Mouse (Mus musculus) hindbrain, embryonic 14.5 days (tissue): ENCODE data around the gene Ier5. TPM values are rescaled to one million over a fixed set of nuclear protein-coding genes. Genes with fewer than 3 reads are reported as not detected.

ENCODE experiments used
- ATAC-seq: fragments of 200-750 bp; cut with Nextera tagmentation; 2 replicates; pipeline ENCODE4 v1.8.0; 2017; ENCODE audit warnings: moderate number of reproducible peaks, mild to moderate bottlenecking, moderate TSS enrichment, moderate library complexity; ENCODE audit not compliant: low FRiP score
- DNase-seq: peaks from one replicate; pipeline ENCODE4 v3.0.0-alpha.2; 2015; ENCODE audit warnings: low spot score
- H3K27ac ChIP-seq: fragments of 300-500 bp; sonication (generic); 2 replicates; pipeline ENCODE4 v1.5.1; 2014; ENCODE audit warnings: mild to moderate bottlenecking, moderate library complexity
- H3K27me3 ChIP-seq: fragments of 300-500 bp; sonication (generic); 2 replicates; pipeline ENCODE4 v1.6.1; 2014; ENCODE audit warnings: mild to moderate bottlenecking, low read length, mixed read lengths; ENCODE audit not compliant: control insufficient read depth, insufficient read depth
- H3K36me3 ChIP-seq: fragments of 300-500 bp; sonication (generic); replicated peaks from 2 replicates; pipeline ENCODE4 v1.6.1; 2014; ENCODE audit not compliant: control insufficient read depth, insufficient read depth
- H3K4me1 ChIP-seq: fragments of 300-500 bp; sonication (generic); replicated peaks from 2 replicates; pipeline ENCODE4 v1.6.1; 2014; ENCODE audit warnings: antibody characterized with exemption, low read length, mixed read lengths; ENCODE audit not compliant: control insufficient read depth, insufficient read depth
- H3K4me2 ChIP-seq: fragments of 300-500 bp; sonication (generic); replicated peaks from 2 replicates; pipeline ENCODE4 v1.6.1; 2014; ENCODE audit warnings: mild to moderate bottlenecking, moderate library complexity
- H3K4me3 ChIP-seq: fragments of 300-500 bp; sonication (generic); replicated peaks from 2 replicates; pipeline ENCODE4 v1.5.1; 2014; ENCODE audit warnings: mild to moderate bottlenecking, low read length
- H3K9ac ChIP-seq: fragments of 300-500 bp; sonication (generic); 2 replicates; pipeline ENCODE4 v1.6.1; 2014
- H3K9me3 ChIP-seq: fragments of 300-500 bp; sonication (generic); 2 replicates; pipeline ENCODE4 v1.6.1; 2016; ENCODE audit warnings: low read length; ENCODE audit not compliant: control insufficient read depth
- WGBS: fragments of 180-500 bp; shearing (Covaris S2); extraction: QIAGEN DNeasy Blood & Tissue Kit; methylation state at CpG from one replicate; pipeline ENCODE4 v1.1.7; 2014; 5-methylcytosine and 5-hydroxymethylcytosine counted together
- polyA plus RNA-seq: library from polyadenylated mRNA; unstranded; fragments of >200 nt; fragmentation: Nextera tagmentation; extraction: Ambion mirVana; gene quantifications from 2 replicates; pipeline ENCODE4 v1.2.1, GENCODE M21; 2014

Ier5 gene
- polyA plus RNA-seq, 1 experiment from 2014 or later: 10.5 TPM

- ATAC-seq (no peak), DNase-seq (no peak)
- Histone ChIP-seq H3K27ac (no peak overlapping the region), H3K36me3 (no peaks in the 10 kb centered on the region), H3K9ac (no peak overlapping the region), H3K4me1 (peaks cover 42% of the 10 kb centered on the region), H3K27me3 (no peaks in the 10 kb centered on the region), H3K4me2 (no peak overlapping the region), H3K4me3 (no peak overlapping the region), H3K9me3 (no peaks in the 10 kb centered on the region)
- WGBS: 29% methylated on average over 4 of the region's 4 CpGs
These were observed 6.2 kb downstream of the Ier5 start for GRCm38 (mm10) chr1:155093145-155093791.

- DNase-seq (peak; percentile 76), ATAC-seq (peak; percentile 81; the same call in 1 of the 2 replicates)
- peaks cover 38% of the 10 kb centered on the region for H3K4me1 ChIP-seq
- no peaks in the 10 kb centered on the region for H3K36me3 ChIP-seq
- WGBS: 21% methylated on average over 14 of the region's 14 CpGs
- no peak overlapping the region for H3K4me3 ChIP-seq
- H3K27me3 ChIP-seq: no peaks in the 10 kb centered on the region
- H3K27ac ChIP-seq: peak overlapping the region; percentile 45
- H3K9me3 ChIP-seq: no peaks in the 10 kb centered on the region
- no peak overlapping the region for H3K4me2 ChIP-seq
- no peak overlapping the region for H3K9ac ChIP-seq
These were observed 7.3 kb downstream of the Ier5 start for GRCm38 (mm10) chr1:155091842-155092800.

- H3K27ac ChIP-seq: no peak overlapping the region
- H3K4me3 ChIP-seq: no peak overlapping the region
- WGBS: 74% methylated on average over 7 of the region's 7 CpGs
- H3K4me1 ChIP-seq: peaks cover 36% of the 10 kb centered on the region
- DNase-seq: no peak
- no peaks in the 10 kb centered on the region for H3K36me3 ChIP-seq
- H3K9me3 ChIP-seq: no peaks in the 10 kb centered on the region
- no peak overlapping the region for H3K4me2 ChIP-seq
- ATAC-seq: no peak
- no peak overlapping the region for H3K9ac ChIP-seq
- H3K27me3 ChIP-seq: no peaks in the 10 kb centered on the region
These were observed 8.0 kb downstream of the Ier5 start for GRCm38 (mm10) chr1:155091374-155091841.

GRCm38 (mm10) chr1:155090736-155091135 is 8.7 kb downstream of the Ier5 start:
- Histone ChIP-seq H3K27ac (no peak overlapping the region), H3K36me3 (no peaks in the 10 kb centered on the region), H3K4me3 (no peak overlapping the region), H3K4me1 (peaks cover 38% of the 10 kb centered on the region), H3K9ac (no peak overlapping the region), H3K9me3 (no peaks in the 10 kb centered on the region), H3K27me3 (no peaks in the 10 kb centered on the region), H3K4me2 (no peak overlapping the region)
- 81% methylated on average over 1 of the region's 1 CpGs for WGBS
- no peak for DNase-seq
- ATAC-seq: no peak

GRCm38 (mm10) chr1:155090327-155090726 is 9.1 kb downstream of the Ier5 start:
- Histone ChIP-seq H3K9ac (no peak overlapping the region), H3K4me1 (peaks cover 40% of the 10 kb centered on the region), H3K4me2 (no peak overlapping the region), H3K9me3 (no peaks in the 10 kb centered on the region), H3K36me3 (no peaks in the 10 kb centered on the region), H3K27me3 (no peaks in the 10 kb centered on the region), H3K27ac (no peak overlapping the region), H3K4me3 (no peak overlapping the region)
- no peak for DNase-seq
- ATAC-seq: no peak
- WGBS: 94% methylated on average over 7 of the region's 7 CpGs

- Histone ChIP-seq H3K4me3 (no peak overlapping the region), H3K36me3 (no peaks in the 10 kb centered on the region), H3K4me2 (no peak overlapping the region), H3K27me3 (no peaks in the 10 kb centered on the region), H3K4me1 (peaks cover 53% of the 10 kb centered on the region), H3K9me3 (no peaks in the 10 kb centered on the region), H3K27ac (no peak overlapping the region), H3K9ac (no peak overlapping the region)
- ATAC-seq: no peak
- WGBS: 75% methylated on average over 16 of the region's 16 CpGs
- no peak for DNase-seq
These were observed 10.4 kb downstream of the Ier5 start for GRCm38 (mm10) chr1:155088847-155089603.

GRCm38 (mm10) chr1:155088046-155088445 is 11.4 kb downstream of the Ier5 start:
- Histone ChIP-seq H3K4me2 (no peak overlapping the region), H3K27ac (no peak overlapping the region), H3K4me3 (no peak overlapping the region), H3K4me1 (peaks cover 54% of the 10 kb centered on the region), H3K36me3 (no peaks in the 10 kb centered on the region), H3K9me3 (no peaks in the 10 kb centered on the region), H3K27me3 (no peaks in the 10 kb centered on the region), H3K9ac (no peak overlapping the region)
- no peak for ATAC-seq
- WGBS: 93% methylated on average over 4 of the region's 4 CpGs
- DNase-seq: no peak

- ATAC-seq (no peak), DNase-seq (no peak)
- Histone ChIP-seq H3K27me3 (no peaks in the 10 kb centered on the region), H3K4me2 (no peak overlapping the region), H3K4me1 (peaks cover 55% of the 10 kb centered on the region), H3K4me3 (no peak overlapping the region), H3K27ac (peak overlapping the region; percentile 66), H3K9me3 (no peaks in the 10 kb centered on the region), H3K36me3 (no peaks in the 10 kb centered on the region), H3K9ac (no peak overlapping the region)
- WGBS: 7% methylated on average over 4 of the region's 4 CpGs
These were observed 12.5 kb downstream of the Ier5 start for GRCm38 (mm10) chr1:155086893-155087292.

GRCm38 (mm10) chr1:155086416-155086815 is 13.0 kb downstream of the Ier5 start:
- Histone ChIP-seq H3K36me3 (no peaks in the 10 kb centered on the region), H3K9me3 (no peaks in the 10 kb centered on the region), H3K4me3 (no peak overlapping the region), H3K27ac (peak overlapping the region; percentile 66), H3K27me3 (no peaks in the 10 kb centered on the region), H3K4me2 (no peak overlapping the region), H3K4me1 (peaks cover 55% of the 10 kb centered on the region), H3K9ac (no peak overlapping the region)
- DNase-seq (no peak), ATAC-seq (no peak)
- WGBS: 11% methylated on average over 7 of the region's 7 CpGs
